Mouse (Mus musculus) intestine, embryonic 15.5 days (tissue): ENCODE results near the gene Krtap9-1. TPM values are rescaled to one million over a fixed set of nuclear protein-coding genes. Genes with fewer than 3 reads are reported as not detected.

Experiments used
- polyA plus RNA-seq: library from polyadenylated mRNA; unstranded; fragments of >200 nt; fragmentation: Nextera tagmentation; extraction: Ambion mirVana; gene quantifications from 2 replicates; pipeline ENCODE4 v1.2.1, GENCODE M21; 2015

The Krtap9-1 gene
- polyA plus RNA-seq, 1 experiment from 2014 or later: not detected

Other genes with a start within 250 kb of the Krtap9-1 start
- not detected in 2 replicates for gene Krtap4-1, start 245.2 kb upstream of the Krtap9-1 start, polyA plus RNA-seq
- gene Krtap4-2, start 238.3 kb upstream of the Krtap9-1 start, polyA plus RNA-seq: not detected in 2 replicates
- not detected in 2 replicates for gene Krtap4-7, start 229.3 kb upstream of the Krtap9-1 start, polyA plus RNA-seq
- gene Gm11555, start 223.2 kb upstream of the Krtap9-1 start, polyA plus RNA-seq: not detected in 2 replicates
- gene Gm11563, start 214.4 kb upstream of the Krtap9-1 start, polyA plus RNA-seq: not detected in 2 replicates
- not detected in 2 replicates for gene Krtap4-6, start 207.4 kb upstream of the Krtap9-1 start, polyA plus RNA-seq
- not detected in 2 replicates for gene Gm14190, start 182.6 kb upstream of the Krtap9-1 start, polyA plus RNA-seq
- not detected in 2 replicates for gene Gm14180, start 139.1 kb upstream of the Krtap9-1 start, polyA plus RNA-seq
- gene Gm11595, start 100.5 kb upstream of the Krtap9-1 start, polyA plus RNA-seq: not detected in 2 replicates
- not detected in 2 replicates for gene Krtap4-8, start 92.7 kb upstream of the Krtap9-1 start, polyA plus RNA-seq
- not detected in 2 replicates for gene Krtap4-9, start 88.2 kb upstream of the Krtap9-1 start, polyA plus RNA-seq
- gene Gm11596, start 79.9 kb upstream of the Krtap9-1 start, polyA plus RNA-seq: not detected in 2 replicates
- not detected in 2 replicates for gene Gm11569, start 74.5 kb upstream of the Krtap9-1 start, polyA plus RNA-seq
- not detected in 2 replicates for gene Gm11554, start 68.9 kb upstream of the Krtap9-1 start, polyA plus RNA-seq
- not detected in 2 replicates for gene Krtap4-13, start 63.5 kb upstream of the Krtap9-1 start, polyA plus RNA-seq
- not detected in 2 replicates for gene Gm11564, start 57.7 kb upstream of the Krtap9-1 start, polyA plus RNA-seq
- gene 2300003K06Rik, start 35.3 kb upstream of the Krtap9-1 start, polyA plus RNA-seq: not detected in 2 replicates
- not detected in 2 replicates for gene Krtap4-16, start 21.8 kb upstream of the Krtap9-1 start, polyA plus RNA-seq
- not detected in 2 replicates for gene Gm11568, start 15.5 kb upstream of the Krtap9-1 start, polyA plus RNA-seq
- not detected in 2 replicates for gene Gm11559, start 8.9 kb upstream of the Krtap9-1 start, polyA plus RNA-seq
- not detected in 2 replicates for gene Gm11567, start 5.8 kb downstream of the Krtap9-1 start, polyA plus RNA-seq
- gene Krtap31-1, start 34.5 kb downstream of the Krtap9-1 start, polyA plus RNA-seq: not detected in 2 replicates
- gene Gm11565, start 41.4 kb downstream of the Krtap9-1 start, polyA plus RNA-seq: not detected in 2 replicates
- gene Krtap31-2, start 62.9 kb downstream of the Krtap9-1 start, polyA plus RNA-seq: not detected in 2 replicates
- not detected in 2 replicates for gene Krtap9-5, start 75.1 kb downstream of the Krtap9-1 start, polyA plus RNA-seq
- not detected in 2 replicates for gene Krtap29-1, start 105.7 kb downstream of the Krtap9-1 start, polyA plus RNA-seq
- gene Krtap16-1, start 113.2 kb downstream of the Krtap9-1 start, polyA plus RNA-seq: not detected in 2 replicates
- gene Krtap17-1, start 120.6 kb downstream of the Krtap9-1 start, polyA plus RNA-seq: 0.26 TPM in 1 of 2 replicates, not detected in the other
- gene Krt33a, start 142.8 kb downstream of the Krtap9-1 start, polyA plus RNA-seq: not detected in 2 replicates
- gene Krt33b, start 156.5 kb downstream of the Krtap9-1 start, polyA plus RNA-seq: 0.09 TPM in 1 of 2 replicates, not detected in the other
- not detected in 2 replicates for gene Krt34, start 168.2 kb downstream of the Krtap9-1 start, polyA plus RNA-seq
- not detected in 2 replicates for gene Krt31, start 177.2 kb downstream of the Krtap9-1 start, polyA plus RNA-seq
- 0.11 TPM in 1 of 2 replicates, not detected in the other for gene Krt32, start 214.8 kb downstream of the Krtap9-1 start, polyA plus RNA-seq
- gene Krt35, start 222.9 kb downstream of the Krtap9-1 start, polyA plus RNA-seq: not detected in 2 replicates
- gene Krt36, start 232.2 kb downstream of the Krtap9-1 start, polyA plus RNA-seq: not detected in 2 replicates
- 0.50 and 0.58 TPM in 2 replicates for gene Krt13, start 248.2 kb downstream of the Krtap9-1 start, polyA plus RNA-seq